Mouse (Mus musculus): ENCODE results near the gene Znrf1. TPM values are rescaled to one million over a fixed set of nuclear protein-coding genes. Genes with fewer than 3 reads are reported as not detected.

The Znrf1 gene
- polyA plus RNA-seq, 1 experiment from 2014 or later = 65.7 TPM

DNA sequence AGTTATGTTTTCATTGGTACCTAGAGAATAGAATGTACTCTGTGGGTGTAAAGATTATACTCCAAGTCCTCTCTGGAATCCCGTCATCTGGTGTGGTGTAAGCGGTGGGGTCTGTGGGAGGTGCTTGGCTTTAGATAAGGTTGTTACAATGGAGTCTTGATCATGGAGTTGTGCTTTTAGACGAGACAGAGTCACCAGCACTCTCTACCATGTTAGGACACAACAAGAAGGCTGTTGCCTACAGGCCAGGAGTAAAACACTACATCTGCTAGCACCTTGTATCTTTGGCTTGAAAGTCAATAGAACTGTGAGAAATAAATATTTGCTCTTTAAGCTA, 60.6 kb downstream of the Znrf1 start:
- H3K27me3 ChIP-seq (replicated peaks; ENCODE audit: control insufficient read depth, insufficient read depth, low read length) = no peaks in the 10 kb centered on the region
- peak overlapping the region; percentile 54; the same call in 1 of the 2 replicates for H3K27ac ChIP-seq (ENCODE audit: low read depth, low read length)
- ATAC-seq = no peak
- no peak overlapping the region for H3K9ac ChIP-seq (ENCODE audit: low read depth, low read length)
- no peaks in the 10 kb centered on the region for H3K36me3 ChIP-seq (ENCODE audit: control insufficient read depth, insufficient read depth, low read length)
- no peaks in the 10 kb centered on the region for H3K9me3 ChIP-seq (ENCODE audit: control insufficient read depth, low read length)
- H3K4me2 ChIP-seq (ENCODE audit: low read length) = no peak overlapping the region
- peaks cover 27% of the 10 kb centered on the region for H3K4me1 ChIP-seq (ENCODE audit: control insufficient read depth, insufficient read depth, low read depth, low read length)
- 61% methylated on average over 3 of the region's 3 CpGs for WGBS
- no peak overlapping the region for H3K4me3 ChIP-seq (ENCODE audit: low read length)

DNA sequence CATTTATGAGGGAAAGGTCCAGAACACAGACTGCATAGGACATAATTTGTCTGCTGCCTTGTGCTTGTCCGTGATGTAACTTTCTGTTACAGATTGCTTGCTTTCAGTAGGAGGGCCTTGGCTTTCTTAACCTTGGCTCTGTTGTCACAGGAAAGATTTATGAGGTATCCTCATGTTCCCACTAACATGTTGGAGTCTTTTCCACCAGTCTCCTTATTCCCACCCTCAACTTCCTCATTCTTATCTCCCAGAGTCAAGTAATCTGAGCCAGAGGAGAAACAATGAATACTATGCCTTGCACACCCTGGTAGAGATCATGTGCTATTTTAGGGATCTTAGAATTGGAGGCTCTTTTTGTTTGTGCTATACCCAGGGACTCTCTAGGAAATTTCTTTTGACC, 61.4 kb downstream of the Znrf1 start:
- H3K27me3 ChIP-seq (replicated peaks; ENCODE audit: control insufficient read depth, insufficient read depth, low read length) = no peaks in the 10 kb centered on the region
- no peaks in the 10 kb centered on the region for H3K36me3 ChIP-seq (ENCODE audit: control insufficient read depth, insufficient read depth, low read length)
- ATAC-seq = no peak
- WGBS = 64% methylated on average over 1 of the region's 1 CpGs
- H3K9me3 ChIP-seq (ENCODE audit: control insufficient read depth, low read length) = no peaks in the 10 kb centered on the region
- H3K4me1 ChIP-seq (ENCODE audit: control insufficient read depth, insufficient read depth, low read depth, low read length) = peaks cover 25% of the 10 kb centered on the region
- H3K9ac ChIP-seq (ENCODE audit: low read depth, low read length) = no peak overlapping the region
- H3K27ac ChIP-seq (ENCODE audit: low read depth, low read length) = peak overlapping the region; percentile 60
- H3K4me2 ChIP-seq (ENCODE audit: low read length) = no peak overlapping the region
- no peak overlapping the region for H3K4me3 ChIP-seq (ENCODE audit: low read length)

- ATAC-seq = no peak
- H3K9me3 ChIP-seq (ENCODE audit: control insufficient read depth, low read length) = no peaks in the 10 kb centered on the region
- H3K4me2 ChIP-seq (ENCODE audit: low read length) = no peak overlapping the region
- peaks cover 18% of the 10 kb centered on the region for H3K4me1 ChIP-seq (ENCODE audit: control insufficient read depth, insufficient read depth, low read depth, low read length)
- H3K4me3 ChIP-seq (ENCODE audit: low read length) = no peak overlapping the region
- 83% methylated on average over 9 of the region's 9 CpGs for WGBS
- H3K27ac ChIP-seq (ENCODE audit: low read depth, low read length) = no peak overlapping the region
- no peaks in the 10 kb centered on the region for H3K36me3 ChIP-seq (ENCODE audit: control insufficient read depth, insufficient read depth, low read length)
- H3K9ac ChIP-seq (ENCODE audit: low read depth, low read length) = no peak overlapping the region
- no peaks in the 10 kb centered on the region for H3K27me3 ChIP-seq (replicated peaks; ENCODE audit: control insufficient read depth, insufficient read depth, low read length)
These were observed 64.0 kb downstream of the Znrf1 start for GRCm38 (mm10) chr8:111599707-111600444.

DNA sequence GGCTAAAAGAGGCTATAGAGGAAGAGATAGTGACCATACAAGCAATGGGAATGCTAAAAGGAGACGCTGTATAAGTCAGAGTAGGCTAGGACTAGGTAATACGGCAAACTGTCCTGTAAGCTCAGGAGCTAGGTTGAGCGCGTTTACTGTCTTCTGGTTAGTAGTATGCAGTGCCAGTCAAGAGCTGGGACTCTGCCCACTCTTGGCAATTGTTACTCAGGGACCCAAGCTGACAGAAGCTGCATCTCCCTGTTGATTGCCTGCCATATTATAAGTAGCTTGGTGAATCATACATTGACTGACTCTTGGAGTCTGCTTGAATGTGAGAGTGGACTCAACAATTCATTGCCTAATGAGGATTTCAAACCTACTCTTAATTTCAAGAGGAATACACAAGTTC, 66.2 kb downstream of the Znrf1 start:
- Histone ChIP-seq H3K36me3 (ENCODE audit: control insufficient read depth, insufficient read depth, low read length) (no peaks in the 10 kb centered on the region), H3K9ac (ENCODE audit: low read depth, low read length) (no peak overlapping the region), H3K27ac (ENCODE audit: low read depth, low read length) (no peak overlapping the region), H3K4me1 (ENCODE audit: control insufficient read depth, insufficient read depth, low read depth, low read length) (peaks cover 8% of the 10 kb centered on the region), H3K9me3 (ENCODE audit: control insufficient read depth, low read length) (no peaks in the 10 kb centered on the region), H3K4me2 (ENCODE audit: low read length) (no peak overlapping the region), H3K4me3 (ENCODE audit: low read length) (no peak overlapping the region), H3K27me3 (replicated peaks; ENCODE audit: control insufficient read depth, insufficient read depth, low read length) (no peaks in the 10 kb centered on the region)
- no peak for ATAC-seq
- 97% methylated on average over 4 of the region's 4 CpGs for WGBS

GRCm38 (mm10) chr8:111604986-111605385, 69.1 kb downstream of the Znrf1 start:
- WGBS = 97% methylated on average over 2 of the region's 2 CpGs
- H3K27ac ChIP-seq (ENCODE audit: low read depth, low read length) = no peak overlapping the region
- no peaks in the 10 kb centered on the region for H3K36me3 ChIP-seq (ENCODE audit: control insufficient read depth, insufficient read depth, low read length)
- H3K4me1 ChIP-seq (ENCODE audit: control insufficient read depth, insufficient read depth, low read depth, low read length) = peaks cover 3% of the 10 kb centered on the region; the same call in 1 of the 2 replicates
- H3K4me3 ChIP-seq (ENCODE audit: low read length) = no peak overlapping the region
- H3K27me3 ChIP-seq (replicated peaks; ENCODE audit: control insufficient read depth, insufficient read depth, low read length) = no peaks in the 10 kb centered on the region
- no peak for ATAC-seq
- no peak overlapping the region for H3K4me2 ChIP-seq (ENCODE audit: low read length)
- H3K9me3 ChIP-seq (ENCODE audit: control insufficient read depth, low read length) = no peaks in the 10 kb centered on the region
- no peak overlapping the region for H3K9ac ChIP-seq (ENCODE audit: low read depth, low read length)

DNA sequence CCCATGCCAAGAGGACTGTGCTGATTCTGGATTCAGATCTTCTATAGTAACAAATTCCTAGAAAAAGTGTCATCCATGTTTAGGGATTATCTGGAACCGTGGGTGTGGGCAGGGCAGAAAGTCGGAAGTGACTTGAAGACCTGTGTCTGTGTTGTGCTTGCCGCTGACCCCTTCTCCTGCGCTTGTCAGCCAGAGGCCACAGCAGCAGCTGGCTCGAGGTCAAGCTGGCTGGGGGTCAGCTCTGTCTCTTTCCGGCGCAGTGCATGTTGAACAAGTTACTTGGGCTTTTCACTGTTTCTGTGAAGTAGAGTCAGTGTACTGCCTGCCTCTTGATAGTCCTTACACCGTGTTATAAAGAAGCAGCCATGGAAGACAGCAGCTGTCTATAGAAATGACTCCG, 71.1 kb downstream of the Znrf1 start:
- no peak overlapping the region for H3K4me2 ChIP-seq (ENCODE audit: low read length)
- H3K27me3 ChIP-seq (replicated peaks; ENCODE audit: control insufficient read depth, insufficient read depth, low read length) = no peaks in the 10 kb centered on the region
- no peak for ATAC-seq
- H3K36me3 ChIP-seq (ENCODE audit: control insufficient read depth, insufficient read depth, low read length) = no peaks in the 10 kb centered on the region
- H3K9me3 ChIP-seq (ENCODE audit: control insufficient read depth, low read length) = no peaks in the 10 kb centered on the region
- H3K27ac ChIP-seq (ENCODE audit: low read depth, low read length) = no peak overlapping the region
- 85% methylated on average over 9 of the region's 9 CpGs for WGBS
- no peak overlapping the region for H3K4me3 ChIP-seq (ENCODE audit: low read length)
- H3K9ac ChIP-seq (ENCODE audit: low read depth, low read length) = no peak overlapping the region
- peaks cover under 1% of the 10 kb centered on the region; the same call in 1 of the 2 replicates for H3K4me1 ChIP-seq (ENCODE audit: control insufficient read depth, insufficient read depth, low read depth, low read length)

DNA sequence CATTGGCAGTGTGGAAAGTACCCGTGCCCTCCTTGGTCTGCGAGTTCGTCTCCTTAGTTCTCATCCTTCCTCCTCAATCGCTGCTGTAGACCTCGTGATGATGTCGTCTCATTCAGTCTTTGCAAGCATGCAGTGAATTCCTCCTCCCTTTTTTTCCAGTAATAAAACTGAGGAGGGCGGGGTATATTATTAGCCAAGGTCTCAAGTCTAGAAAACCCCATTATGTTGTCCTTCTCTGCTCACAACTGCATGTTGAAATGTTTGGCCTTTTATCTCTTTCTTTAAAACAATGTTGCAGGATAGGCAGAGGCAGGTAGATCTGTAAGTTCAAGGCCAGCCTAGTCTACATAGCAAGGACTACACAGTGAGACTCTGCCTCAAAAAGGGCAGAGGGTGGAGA, 71.5 kb downstream of the Znrf1 start:
- Histone ChIP-seq H3K4me1 (ENCODE audit: control insufficient read depth, insufficient read depth, low read depth, low read length) (no peaks in the 10 kb centered on the region; the same call in 1 of the 2 replicates), H3K9me3 (ENCODE audit: control insufficient read depth, low read length) (no peaks in the 10 kb centered on the region), H3K27me3 (replicated peaks; ENCODE audit: control insufficient read depth, insufficient read depth, low read length) (no peaks in the 10 kb centered on the region), H3K9ac (ENCODE audit: low read depth, low read length) (no peak overlapping the region), H3K36me3 (ENCODE audit: control insufficient read depth, insufficient read depth, low read length) (no peaks in the 10 kb centered on the region), H3K4me3 (ENCODE audit: low read length) (no peak overlapping the region), H3K27ac (ENCODE audit: low read depth, low read length) (no peak overlapping the region), H3K4me2 (ENCODE audit: low read length) (no peak overlapping the region)
- 93% methylated on average over 7 of the region's 7 CpGs for WGBS
- no peak for ATAC-seq

DNA sequence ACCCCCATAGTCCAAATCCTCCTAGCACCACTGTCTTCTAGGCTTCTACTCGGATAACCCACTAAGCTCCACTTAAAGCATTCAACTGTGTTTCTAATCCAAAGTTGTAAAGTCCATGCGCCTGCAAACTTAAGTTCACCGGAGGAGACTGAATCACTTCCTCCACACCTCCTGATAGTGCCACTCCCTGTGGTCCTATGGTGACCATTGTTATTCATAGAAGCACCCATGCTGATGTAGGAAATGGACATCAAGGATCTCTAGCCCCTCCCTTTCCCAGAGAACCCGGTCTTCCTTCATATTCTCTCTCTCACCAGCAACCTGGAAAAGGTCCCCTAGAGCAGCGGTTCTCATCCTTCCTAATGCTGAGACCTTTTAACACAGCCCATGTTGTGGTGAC, 77.3 kb downstream of the Znrf1 start:
- H3K4me3 ChIP-seq (ENCODE audit: low read length) = no peak overlapping the region
- no peak for ATAC-seq
- H3K27ac ChIP-seq (ENCODE audit: low read depth, low read length) = no peak overlapping the region
- H3K9me3 ChIP-seq (ENCODE audit: control insufficient read depth, low read length) = no peaks in the 10 kb centered on the region
- H3K27me3 ChIP-seq (replicated peaks; ENCODE audit: control insufficient read depth, insufficient read depth, low read length) = no peaks in the 10 kb centered on the region
- H3K9ac ChIP-seq (ENCODE audit: low read depth, low read length) = no peak overlapping the region
- H3K4me1 ChIP-seq (ENCODE audit: control insufficient read depth, insufficient read depth, low read depth, low read length) = no peaks in the 10 kb centered on the region
- H3K4me2 ChIP-seq (ENCODE audit: low read length) = no peak overlapping the region
- no peaks in the 10 kb centered on the region; the same call in 1 of the 2 replicates for H3K36me3 ChIP-seq (ENCODE audit: control insufficient read depth, insufficient read depth, low read length)
- 87% methylated on average over 5 of the region's 5 CpGs for WGBS

DNA sequence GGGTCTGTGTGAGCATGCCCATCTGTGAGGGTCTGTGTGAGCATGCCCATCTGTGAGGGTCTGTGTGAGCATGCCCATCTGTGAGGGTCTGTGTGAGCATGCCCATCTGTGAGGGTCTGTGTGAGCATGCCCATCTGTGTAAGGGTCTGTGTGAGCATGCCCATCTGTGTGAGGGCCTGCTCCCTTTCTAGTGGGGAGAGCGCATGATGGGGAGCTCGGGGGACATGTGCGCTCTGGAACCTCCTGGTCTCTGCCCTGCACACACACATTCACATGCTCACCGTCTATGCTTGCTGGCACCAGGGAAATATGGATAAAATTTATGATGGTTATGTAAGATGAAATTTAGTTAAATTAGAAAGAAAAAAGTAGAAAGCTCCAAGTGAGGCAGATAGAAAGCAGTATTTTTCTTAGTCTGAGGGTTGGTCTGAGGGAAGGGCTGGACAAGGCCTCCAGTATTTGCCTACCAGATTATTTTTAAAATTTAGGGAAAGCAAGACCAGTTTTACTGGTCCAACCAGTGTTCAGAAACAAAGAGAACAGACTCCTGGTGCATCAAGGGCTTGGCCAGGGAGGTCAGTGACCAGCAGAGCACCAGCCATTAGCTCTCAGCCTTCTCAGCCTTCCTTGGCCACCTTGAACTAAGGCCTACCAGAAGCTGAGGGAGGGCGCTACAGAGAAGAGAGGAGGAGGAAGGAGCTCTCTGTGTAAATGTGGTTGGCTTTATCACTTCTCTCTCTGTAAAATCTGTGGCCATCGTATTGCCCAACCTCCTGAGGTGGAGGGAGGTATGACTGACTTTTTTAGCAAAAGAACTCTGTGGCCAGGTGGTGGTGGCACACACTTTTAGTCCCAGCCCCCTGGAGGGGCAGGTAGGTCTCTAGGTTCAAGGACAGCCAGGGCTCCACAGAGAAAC, 79.1 kb downstream of the Znrf1 start:
- WGBS = 91% methylated on average over 6 of the region's 6 CpGs
- peaks cover 2% of the 10 kb centered on the region; the same call in 1 of the 2 replicates for H3K36me3 ChIP-seq (ENCODE audit: control insufficient read depth, insufficient read depth, low read length)
- ATAC-seq = no peak
- H3K9me3 ChIP-seq (ENCODE audit: control insufficient read depth, low read length) = no peaks in the 10 kb centered on the region
- H3K9ac ChIP-seq (ENCODE audit: low read depth, low read length) = no peak overlapping the region
- no peaks in the 10 kb centered on the region for H3K4me1 ChIP-seq (ENCODE audit: control insufficient read depth, insufficient read depth, low read depth, low read length)
- no peak overlapping the region for H3K4me3 ChIP-seq (ENCODE audit: low read length)
- no peaks in the 10 kb centered on the region for H3K27me3 ChIP-seq (replicated peaks; ENCODE audit: control insufficient read depth, insufficient read depth, low read length)
- no peak overlapping the region for H3K4me2 ChIP-seq (ENCODE audit: low read length)
- no peak overlapping the region for H3K27ac ChIP-seq (ENCODE audit: low read depth, low read length)
